In the genomic region with DNA sequence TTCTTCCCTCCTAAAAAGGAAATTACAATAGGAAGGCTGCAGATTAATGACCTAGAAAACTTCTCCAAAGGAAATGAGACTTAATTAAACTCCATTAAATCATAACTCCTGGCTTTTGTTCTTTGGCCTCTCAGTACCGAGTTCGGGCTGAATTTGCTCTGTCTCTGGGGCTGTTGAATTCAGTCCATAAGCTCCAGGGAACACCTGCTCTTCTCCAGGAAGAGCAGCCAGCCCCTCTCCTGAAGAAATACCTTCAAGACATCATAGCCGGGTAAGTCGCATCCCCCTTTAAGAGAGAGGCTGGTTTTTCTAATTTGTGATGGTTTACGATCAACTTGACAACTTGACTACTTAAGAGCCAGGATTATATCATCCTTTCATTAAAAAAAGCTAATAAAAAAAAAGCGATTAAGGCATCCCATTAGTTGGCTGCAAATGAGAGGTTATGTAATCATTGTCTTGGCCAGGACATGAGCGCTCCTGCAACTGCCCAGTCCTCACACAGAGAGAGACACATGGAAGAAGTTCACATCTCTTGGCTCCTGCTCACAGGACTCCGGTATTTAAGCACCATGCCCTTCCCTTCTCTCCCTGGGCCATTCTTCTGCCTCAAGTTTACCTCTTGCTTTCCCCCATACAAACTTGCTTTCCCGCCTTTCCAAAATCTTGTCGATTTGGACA, we compare ENCODE assay signal across 21 mouse cellular contexts.
DNase-seq lines count a peak whose midpoint lies in the region; ATAC-seq lines count a peak whose summit lies in the region.
"Had no signal": no experiment of that assay in that cellular context is flagged by ENCODE, and none has a peak within 500 bp of the region (broad histone marks: within the 10 kb centered on the region; RNA-seq: fewer than 3 reads in every experiment).

No protein-coding gene starts in this region.

- peak overlapping the region; percentile 20; the same call in 1 of the 2 replicates for H3K27ac ChIP-seq in kidney, embryonic 14.5 days (ENCODE audit: low read depth, low read length)
- H3K27ac ChIP-seq: embryonic facial prominence, embryonic 10.5 days; heart, embryonic 10.5 days; hindbrain, embryonic 14.5 days; limb, embryonic 10.5 days; liver, embryonic 12.5 days; midbrain, embryonic 13.5 days; neural tube, embryonic 12.5 days had no signal

- peak; percentile 79; the same call in 1 of the 2 replicates for ATAC-seq in cerebellum, adult (ENCODE audit: insufficient number of reproducible peaks, low FRiP score, low TSS enrichment)
- peak; percentile 29 for ATAC-seq in kidney, embryonic 14.5 days (ENCODE audit: low FRiP score, low TSS enrichment)
- ATAC-seq: forebrain, embryonic 14.5 days; liver, embryonic 12.5 days; midbrain, embryonic 13.5 days; Patski had no signal

- 45% methylated on average over 10 of the region's 10 CpGs for WGBS in kidney, embryonic 14.5 days

- no peak overlapping the region for H3K9ac ChIP-seq in kidney, embryonic 14.5 days (ENCODE audit: low read depth, low read length)
- H3K9ac ChIP-seq: hindbrain, embryonic 14.5 days; liver, embryonic 12.5 days; lung, embryonic 14.5 days; midbrain, embryonic 13.5 days; neural tube, embryonic 12.5 days had no signal

- DNase-seq in cerebellum, postnatal 10 days = no peak
- no peak for DNase-seq in kidney, postnatal 4 days
- peak; percentile 28 for DNase-seq in lung, postnatal 36 days
- DNase-seq in lung, adult 18-20 months = no peak
- peak; percentile 67 for DNase-seq in skeletal muscle tissue, adult 2 months (ENCODE audit: low read depth, low spot score)
- DNase-seq in gastrocnemius, adult 8-10 months (ENCODE audit: low spot score in 2 of 2) = no peak
- DNase-seq: adrenal gland, postnatal 10 days; kidney, postnatal 14 days; lung, embryonic 14.5 days; right cerebral cortex, adult 18-20 months had no signal

- no peak overlapping the region for H3K4me3 ChIP-seq in kidney, embryonic 14.5 days (ENCODE audit: low read length)
- H3K4me3 ChIP-seq: embryonic facial prominence, embryonic 10.5 days; heart, embryonic 10.5 days; limb, embryonic 10.5 days; liver, embryonic 12.5 days; midbrain, embryonic 13.5 days; neural tube, embryonic 12.5 days had no signal

- peaks cover 5% of the 10 kb centered on the region; the same call in 1 of the 2 replicates for H3K4me1 ChIP-seq in kidney, embryonic 14.5 days (ENCODE audit: control insufficient read depth, insufficient read depth, low read length)
- H3K4me1 ChIP-seq: heart, embryonic 10.5 days; liver, embryonic 12.5 days; midbrain, embryonic 13.5 days; neural tube, embryonic 12.5 days had no signal

- H3K27me3 ChIP-seq in kidney, embryonic 14.5 days (ENCODE audit: control insufficient read depth, insufficient read depth, low read length) = no peaks in the 10 kb centered on the region
- H3K27me3 ChIP-seq: neural tube, embryonic 12.5 days; Patski had no signal

- H3K4me2 ChIP-seq in kidney, embryonic 14.5 days (replicated peaks; ENCODE audit: low read depth, low read length) = no peak overlapping the region
- H3K4me2 ChIP-seq: hindbrain, embryonic 14.5 days; liver, embryonic 12.5 days; lung, embryonic 14.5 days; midbrain, embryonic 13.5 days; neural tube, embryonic 12.5 days had no signal

- no peaks in the 10 kb centered on the region for H3K36me3 ChIP-seq in kidney, embryonic 14.5 days (ENCODE audit: control insufficient read depth, insufficient read depth, low read length)
- H3K36me3 ChIP-seq: embryonic facial prominence, embryonic 10.5 days; heart, embryonic 10.5 days; limb, embryonic 10.5 days; liver, embryonic 12.5 days; midbrain, embryonic 13.5 days; neural tube, embryonic 12.5 days had no signal

- no peaks in the 10 kb centered on the region for H3K9me3 ChIP-seq in kidney, embryonic 14.5 days (ENCODE audit: control insufficient read depth, low read length)
- H3K9me3 ChIP-seq: heart, embryonic 10.5 days; limb, embryonic 10.5 days; liver, embryonic 12.5 days; midbrain, embryonic 13.5 days; neural tube, embryonic 12.5 days had no signal

Comparison
In these comparisons a context has a peak if more than half of its experiments do, and no peak if none do; other contexts are left out.
1. DNase-seq: peak in lung, postnatal 36 days (single experiment) and skeletal muscle tissue, adult 2 months (single experiment); none in cerebellum, postnatal 10 days (0 of 2), kidney, postnatal 4 days (0 of 2), lung, adult 18-20 months (0 of 2) and gastrocnemius, adult 8-10 months (0 of 2).